Mouse (Mus musculus) hindbrain, embryonic 13.5 days (tissue): Measurements from ENCODE around the gene Nav1. TPM values are rescaled to one million over a fixed set of nuclear protein-coding genes. Genes with fewer than 3 reads are reported as not detected.

Experiments
- ATAC-seq: fragments of 200-750 bp; cut with Nextera tagmentation; 2 replicates; pipeline ENCODE4 v1.8.0; 2017; ENCODE audit warnings: moderate TSS enrichment; ENCODE audit not compliant: low FRiP score
- H3K27ac ChIP-seq: fragments of 300-500 bp; sonication (generic); 2 replicates; pipeline ENCODE4 v1.5.1; 2015; ENCODE audit warnings: inconsistent platforms, mild to moderate bottlenecking, moderate library complexity
- H3K27me3 ChIP-seq: fragments of 300-500 bp; sonication (generic); 2 replicates; pipeline ENCODE4 v1.6.1; 2015; ENCODE audit warnings: mild to moderate bottlenecking, inconsistent platforms
- H3K36me3 ChIP-seq: fragments of 300-500 bp; sonication (generic); 2 replicates; pipeline ENCODE4 v1.6.1; 2015; ENCODE audit warnings: mild to moderate bottlenecking, inconsistent platforms
- H3K4me1 ChIP-seq: fragments of 300-500 bp; sonication (generic); replicated peaks from 2 replicates; pipeline ENCODE4 v1.6.1; 2015; ENCODE audit warnings: inconsistent platforms
- H3K4me2 ChIP-seq: fragments of 300-500 bp; sonication (generic); 2 replicates; pipeline ENCODE4 v1.6.1; 2015; ENCODE audit warnings: inconsistent platforms, mild to moderate bottlenecking, moderate library complexity
- H3K4me3 ChIP-seq: fragments of 300-500 bp; sonication (generic); 2 replicates; pipeline ENCODE4 v1.5.1; 2015; ENCODE audit warnings: mild to moderate bottlenecking, inconsistent platforms
- H3K9ac ChIP-seq: fragments of 300-500 bp; sonication (generic); 2 replicates; pipeline ENCODE4 v1.6.1; 2015; ENCODE audit warnings: mild to moderate bottlenecking, inconsistent platforms
- H3K9me3 ChIP-seq: fragments of 300-500 bp; sonication (generic); 2 replicates; pipeline ENCODE4 v1.6.1; 2016; ENCODE audit warnings: inconsistent platforms
- WGBS: fragments of 180-500 bp; shearing (Covaris S2); methylation state at CpG from one replicate; pipeline ENCODE4 v1.1.7; 2015; 5-methylcytosine and 5-hydroxymethylcytosine counted together
- polyA plus RNA-seq: library from polyadenylated mRNA; unstranded; fragments of >200 nt; fragmentation: Nextera tagmentation; extraction: Ambion mirVana; gene quantifications from 2 replicates; pipeline ENCODE4 v1.2.1, GENCODE M21; 2015

The Nav1 gene
- 42.3 and 42.6 TPM in 2 replicates for polyA plus RNA-seq

- H3K27me3 ChIP-seq: no peaks in the 10 kb centered on the region
- WGBS: 49% methylated on average over 7 of the region's 7 CpGs
- no peaks in the 10 kb centered on the region for H3K9me3 ChIP-seq
- peaks cover 37% of the 10 kb centered on the region for H3K4me1 ChIP-seq
- no peak within 1 kb of the TSS for H3K4me2 ChIP-seq
- H3K9ac ChIP-seq: no peak within 1 kb of the TSS
- no peak within 1 kb of the TSS for H3K27ac ChIP-seq
- H3K36me3 ChIP-seq: no peaks in the 10 kb centered on the region
- ATAC-seq: no peak
- no peak within 1 kb of the TSS for H3K4me3 ChIP-seq
Observed at GRCm38 (mm10) chr1:135607019-135607418, at the start of gene Nav1. Gene Nav1 (minus strand): TSS chr1:135607295.

GRCm38 (mm10) chr1:135653909-135654308 is 46.8 kb upstream of the Nav1 start:
- Histone ChIP-seq H3K9ac (no peak overlapping the region), H3K9me3 (peaks cover 5% of the 10 kb centered on the region; the same call in 1 of the 2 replicates), H3K36me3 (peaks cover 5% of the 10 kb centered on the region; the same call in 1 of the 2 replicates), H3K27me3 (no peaks in the 10 kb centered on the region), H3K27ac (no peak overlapping the region), H3K4me1 (peaks cover under 1% of the 10 kb centered on the region), H3K4me3 (no peak overlapping the region), H3K4me2 (no peak overlapping the region)
- 86% methylated on average over 6 of the region's 6 CpGs for WGBS
- ATAC-seq: no peak

- Histone ChIP-seq H3K27ac (peak overlapping the region; percentile 90), H3K4me2 (no peak overlapping the region), H3K27me3 (no peaks in the 10 kb centered on the region), H3K4me1 (peaks cover 31% of the 10 kb centered on the region), H3K9ac (peak overlapping the region; percentile 29; the same call in 1 of the 2 replicates), H3K4me3 (no peak overlapping the region), H3K9me3 (no peaks in the 10 kb centered on the region), H3K36me3 (no peaks in the 10 kb centered on the region)
- ATAC-seq: peak; percentile 89
- WGBS: 44% methylated on average over 8 of the region's 8 CpGs
Observed at GRCm38 (mm10) chr1:135645459-135646195, 38.5 kb upstream of the Nav1 start.

GRCm38 (mm10) chr1:135644110-135644509 is 37.0 kb upstream of the Nav1 start:
- no peak overlapping the region for H3K4me2 ChIP-seq
- H3K27ac ChIP-seq: peak overlapping the region; percentile 37; the same call in 1 of the 2 replicates
- no peaks in the 10 kb centered on the region for H3K9me3 ChIP-seq
- 72% methylated on average over 5 of the region's 5 CpGs for WGBS
- no peaks in the 10 kb centered on the region for H3K27me3 ChIP-seq
- no peak overlapping the region for H3K4me3 ChIP-seq
- H3K9ac ChIP-seq: no peak overlapping the region
- no peaks in the 10 kb centered on the region for H3K36me3 ChIP-seq
- no peak for ATAC-seq
- peaks cover 31% of the 10 kb centered on the region for H3K4me1 ChIP-seq

GRCm38 (mm10) chr1:135643691-135644090 is 36.6 kb upstream of the Nav1 start:
- WGBS: 75% methylated on average over 3 of the region's 3 CpGs
- no peaks in the 10 kb centered on the region for H3K9me3 ChIP-seq

GRCm38 (mm10) chr1:135639853-135640252 is 32.8 kb upstream of the Nav1 start:
- Histone ChIP-seq H3K9ac (no peak overlapping the region), H3K36me3 (no peaks in the 10 kb centered on the region), H3K9me3 (no peaks in the 10 kb centered on the region), H3K4me3 (no peak overlapping the region), H3K27me3 (no peaks in the 10 kb centered on the region), H3K4me2 (no peak overlapping the region), H3K27ac (no peak overlapping the region), H3K4me1 (peaks cover 50% of the 10 kb centered on the region)
- 94% methylated on average over 7 of the region's 7 CpGs for WGBS
- no peak for ATAC-seq

More at GRCm38 (mm10) chr1:135643691-135644090, 36.6 kb upstream of the Nav1 start:
- Histone ChIP-seq H3K27ac (peak overlapping the region; percentile 37; the same call in 1 of the 2 replicates), H3K36me3 (no peaks in the 10 kb centered on the region), H3K4me1 (peaks cover 31% of the 10 kb centered on the region), H3K9ac (no peak overlapping the region), H3K4me3 (no peak overlapping the region), H3K27me3 (no peaks in the 10 kb centered on the region), H3K4me2 (no peak overlapping the region)
- ATAC-seq: no peak

- H3K36me3 ChIP-seq: no peaks in the 10 kb centered on the region
- WGBS: 94% methylated on average over 1 of the region's 1 CpGs
- H3K27ac ChIP-seq: no peak overlapping the region
- H3K4me3 ChIP-seq: no peak overlapping the region
- no peak overlapping the region for H3K9ac ChIP-seq
- H3K27me3 ChIP-seq: no peaks in the 10 kb centered on the region
- peaks cover 49% of the 10 kb centered on the region for H3K4me1 ChIP-seq
- no peaks in the 10 kb centered on the region for H3K9me3 ChIP-seq
- no peak overlapping the region for H3K4me2 ChIP-seq
- ATAC-seq: no peak
Observed at GRCm38 (mm10) chr1:135639093-135639492, 32.0 kb upstream of the Nav1 start.

GRCm38 (mm10) chr1:135637574-135638008 is 30.5 kb upstream of the Nav1 start:
- 0 out of 2 replicates have a peak, but pooled peaks have one; percentile 18 for ATAC-seq
- Histone ChIP-seq H3K4me1 (peaks cover 46% of the 10 kb centered on the region), H3K36me3 (no peaks in the 10 kb centered on the region), H3K27me3 (no peaks in the 10 kb centered on the region), H3K4me3 (no peak overlapping the region), H3K9me3 (no peaks in the 10 kb centered on the region), H3K4me2 (no peak overlapping the region), H3K27ac (peak overlapping the region; percentile 77), H3K9ac (0 out of 2 replicates have a peak overlapping the region, but pooled peaks have one; percentile 29)
- WGBS: 4% methylated on average over 3 of the region's 3 CpGs

GRCm38 (mm10) chr1:135636111-135636511 is 29.0 kb upstream of the Nav1 start:
- Histone ChIP-seq H3K27me3 (no peaks in the 10 kb centered on the region), H3K9me3 (no peaks in the 10 kb centered on the region), H3K9ac (peak overlapping the region; percentile 24; the same call in 1 of the 2 replicates), H3K27ac (peak overlapping the region; percentile 77), H3K4me2 (no peak overlapping the region), H3K4me1 (peaks cover 46% of the 10 kb centered on the region), H3K36me3 (no peaks in the 10 kb centered on the region), H3K4me3 (no peak overlapping the region)
- ATAC-seq: 0 out of 2 replicates have a peak, but pooled peaks have one; percentile 25
- WGBS: 23% methylated on average over 6 of the region's 6 CpGs

GRCm38 (mm10) chr1:135635323-135636064 is 28.4 kb upstream of the Nav1 start:
- Histone ChIP-seq H3K27me3 (no peaks in the 10 kb centered on the region), H3K4me1 (peaks cover 46% of the 10 kb centered on the region), H3K27ac (peak overlapping the region; percentile 77), H3K4me3 (no peak overlapping the region), H3K9me3 (no peaks in the 10 kb centered on the region), H3K9ac (peak overlapping the region; percentile 5; the same call in 1 of the 2 replicates), H3K4me2 (no peak overlapping the region), H3K36me3 (no peaks in the 10 kb centered on the region)
- 69% methylated on average over 11 of the region's 11 CpGs for WGBS
- ATAC-seq: 0 out of 2 replicates have a peak, but pooled peaks have one; percentile 5

- Histone ChIP-seq H3K27me3 (no peaks in the 10 kb centered on the region), H3K4me3 (no peak overlapping the region), H3K9me3 (no peaks in the 10 kb centered on the region), H3K4me1 (peaks cover 52% of the 10 kb centered on the region), H3K36me3 (no peaks in the 10 kb centered on the region), H3K4me2 (no peak overlapping the region), H3K27ac (peak overlapping the region; percentile 77; the same call in 1 of the 2 replicates), H3K9ac (no peak overlapping the region)
- WGBS: 21% methylated on average over 6 of the region's 6 CpGs
- no peak for ATAC-seq
Observed at GRCm38 (mm10) chr1:135634791-135635190, 27.7 kb upstream of the Nav1 start.

- H3K36me3 ChIP-seq: no peaks in the 10 kb centered on the region
- no peak overlapping the region for H3K9ac ChIP-seq
- H3K9me3 ChIP-seq: no peaks in the 10 kb centered on the region
- no peak for ATAC-seq
- H3K4me1 ChIP-seq: peaks cover 53% of the 10 kb centered on the region
- H3K4me2 ChIP-seq: no peak overlapping the region
- H3K4me3 ChIP-seq: no peak overlapping the region
- 80% methylated on average over 2 of the region's 2 CpGs for WGBS
- H3K27ac ChIP-seq: no peak overlapping the region
- no peaks in the 10 kb centered on the region for H3K27me3 ChIP-seq
Observed at GRCm38 (mm10) chr1:135633884-135634283, 26.8 kb upstream of the Nav1 start.
